Mouse (Mus musculus) right cerebral cortex, postnatal 10 days (tissue): ENCODE measurements at regions not wholly inside any gene's neighbourhood (a gene's known extent, or its start where the extent isn't known, plus 50 kb on each side); places are given as distances from the start of the nearest gene placed in this dataset.
"Not testable (repeated sequence)": the region's sequence is repeated elsewhere in the genome, so short reads cannot be mapped to it uniquely, and the experiment has no call there.

Source experiments
- DNase-seq, 2 experiments: peaks; one replicate each; pipeline ENCODE4 v3.0.0; 2021; ENCODE audit warnings: low spot score in 2 of 2

- DNase-seq, result no peak
These were observed 286.0 kb upstream of the Pcdh17 start for GRCm38 (mm10) chr14:84157412-84157811.

DNA sequence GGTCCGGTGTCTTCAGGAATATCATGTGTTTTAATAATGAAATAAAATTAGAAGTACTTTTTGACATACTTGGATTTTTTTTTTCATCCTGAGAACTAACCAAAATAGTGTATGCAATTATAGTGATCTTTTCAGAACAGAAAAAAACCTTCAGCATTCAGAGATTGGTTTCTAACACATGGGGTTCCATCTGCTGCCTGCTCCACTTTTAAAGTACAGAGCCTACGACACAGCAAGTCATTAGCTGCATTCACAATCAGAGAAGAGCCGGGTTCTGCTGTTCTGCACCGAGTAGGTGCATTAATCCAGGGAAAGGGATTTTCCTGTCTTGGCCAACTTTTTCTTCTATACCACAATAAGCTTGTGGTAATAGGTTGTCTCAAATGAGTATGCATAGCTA, 267.9 kb upstream of the Pcdh17 start:
- DNase-seq, result peak; percentile 50 to 76

DNA sequence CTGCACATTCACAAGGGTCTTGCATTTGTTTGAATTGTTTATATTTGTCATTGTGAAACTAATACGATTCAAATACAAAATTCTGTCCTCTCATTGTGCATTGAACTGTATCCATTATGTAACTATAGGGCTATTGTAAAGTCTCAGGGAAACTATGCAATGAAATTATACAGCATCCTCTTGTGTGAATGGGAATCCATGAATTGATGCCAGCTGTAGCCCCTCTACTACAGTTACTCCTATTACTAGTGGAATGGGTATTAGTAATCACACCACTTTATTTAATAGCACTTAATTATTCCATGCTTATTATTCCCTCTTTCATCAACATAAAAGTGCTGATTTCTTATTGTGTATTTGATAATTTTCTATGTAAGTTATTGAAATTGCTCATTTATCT, 232.4 kb upstream of the Pcdh17 start:
- DNase-seq, result no peak

- no peak for DNase-seq
These were observed 220.4 kb upstream of the Pcdh17 start for GRCm38 (mm10) chr14:84222996-84223395.

- no peak for DNase-seq
These were observed 219.4 kb upstream of the Pcdh17 start for GRCm38 (mm10) chr14:84223924-84224323.

GRCm38 (mm10) chr14:84248006-84248405, 195.4 kb upstream of the Pcdh17 start:
- DNase-seq, result not testable (repeated sequence)

DNA sequence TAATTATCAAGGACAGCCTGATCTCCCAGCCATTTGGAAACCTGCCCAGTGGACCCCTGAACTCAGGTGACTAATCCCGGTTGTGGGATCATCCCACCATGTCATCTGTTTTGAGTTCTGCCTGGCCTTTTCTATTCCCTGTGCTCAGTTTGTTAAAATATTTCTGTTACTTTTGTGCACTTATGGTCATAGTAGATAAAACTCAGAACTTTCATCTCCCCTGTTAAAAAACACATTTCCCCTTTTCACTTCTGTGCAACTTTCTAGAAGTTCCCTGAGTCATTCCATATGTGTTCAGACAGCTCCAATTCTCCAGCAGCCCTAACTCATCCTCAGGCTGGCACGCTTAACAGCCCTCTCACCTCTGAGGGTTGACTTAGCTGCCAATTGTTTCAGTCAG, 190.8 kb upstream of the Pcdh17 start:
- no peak for DNase-seq

DNA sequence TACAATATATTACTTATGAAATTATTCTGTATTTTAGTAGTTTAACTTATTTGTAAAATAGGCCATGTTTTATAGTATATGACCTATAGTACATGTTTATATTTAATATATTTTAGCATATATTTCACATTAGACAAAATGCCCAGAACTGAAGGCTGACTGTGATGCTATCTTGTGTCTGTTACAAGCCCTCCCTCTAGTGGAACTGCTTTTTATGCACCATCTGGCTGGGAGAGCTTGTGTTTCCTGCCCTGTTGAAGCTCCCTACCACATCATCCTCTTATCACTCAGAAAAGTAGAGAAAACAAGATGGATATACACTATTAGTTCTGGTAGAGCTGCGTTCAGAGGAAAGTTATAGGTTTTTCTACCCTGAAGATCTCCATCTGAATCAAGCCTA, 185.7 kb upstream of the Pcdh17 start:
- peak; percentile 21 for DNase-seq

DNA sequence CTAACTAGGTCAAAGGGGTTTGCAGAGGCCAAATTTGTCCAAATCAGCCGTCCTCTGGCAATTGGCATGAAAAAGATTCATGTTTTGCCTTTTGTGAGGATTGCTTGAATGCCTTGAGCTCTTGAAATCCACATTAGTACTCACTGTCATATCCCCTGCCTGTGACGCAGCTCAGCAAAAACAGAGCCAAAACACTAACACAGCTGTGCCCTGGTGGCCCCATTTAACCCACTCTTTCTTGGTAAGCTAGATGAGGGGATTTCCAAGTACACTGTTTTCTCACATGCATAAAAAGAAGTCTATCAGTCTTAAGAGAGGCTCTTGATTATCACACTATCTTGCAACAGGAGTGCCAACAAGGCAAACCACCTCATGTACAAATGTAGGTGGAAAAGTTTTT, 184.7 kb upstream of the Pcdh17 start:
- peak; percentile 17 to 26 for DNase-seq

- no peak for DNase-seq
These were observed 179.4 kb upstream of the Pcdh17 start for GRCm38 (mm10) chr14:84263936-84264335.

- no peak for DNase-seq
These were observed 177.1 kb upstream of the Pcdh17 start for GRCm38 (mm10) chr14:84266217-84266616.

DNA sequence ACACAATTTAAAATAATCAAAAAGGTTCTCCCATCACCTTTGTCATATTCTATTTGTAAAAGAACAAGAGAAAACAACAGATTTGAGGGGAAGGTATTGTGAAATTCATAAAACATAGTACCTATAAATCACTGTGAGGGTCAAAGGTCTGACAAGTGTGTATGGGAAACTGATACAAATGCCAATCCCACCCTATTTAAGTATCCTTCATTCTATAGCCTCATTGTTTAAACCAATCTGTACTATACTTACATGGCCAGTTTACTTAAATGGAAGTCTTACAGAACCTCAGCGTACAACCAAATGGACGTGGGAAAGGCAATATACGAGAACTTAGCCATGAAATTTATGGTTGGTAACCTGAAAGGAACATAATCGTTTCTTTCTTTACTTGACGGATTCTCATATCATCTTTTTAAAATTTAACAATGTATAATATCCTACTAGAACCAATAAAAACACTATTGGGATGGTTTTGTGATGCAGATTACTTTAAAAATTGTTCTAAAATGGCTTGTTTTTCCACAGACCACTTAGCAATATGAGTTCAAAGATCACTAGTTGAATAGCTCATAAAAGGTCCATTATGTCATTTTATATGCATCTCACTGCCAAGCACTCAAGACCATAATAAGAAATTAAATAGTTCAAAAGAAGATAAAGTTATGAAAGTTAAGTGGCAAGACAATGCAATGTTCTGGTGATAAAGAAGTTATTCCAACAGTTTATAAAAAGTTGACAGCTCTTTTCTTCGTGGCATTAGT, 159.7 kb upstream of the Pcdh17 start:
- DNase-seq, result no peak

DNA sequence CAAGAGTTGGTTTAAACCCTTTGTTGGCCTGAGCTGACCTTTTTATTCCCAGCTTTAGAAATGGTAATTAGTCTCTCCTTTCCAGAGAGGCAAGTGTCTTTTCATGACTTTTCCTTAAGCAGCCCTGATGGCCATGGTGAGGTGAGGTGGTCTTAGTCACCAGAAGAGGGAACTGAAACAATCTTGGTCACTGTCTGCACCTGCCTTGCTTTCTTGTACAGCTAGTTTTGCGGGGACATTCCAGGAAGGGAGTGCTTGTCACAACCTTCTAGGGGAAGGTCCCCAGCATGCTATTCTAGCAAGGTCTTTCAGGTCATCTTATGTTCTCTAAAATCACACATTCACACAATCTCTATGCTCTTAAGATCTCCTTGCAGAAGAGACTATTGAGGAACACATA, 122.6 kb upstream of the Pcdh17 start:
- no peak for DNase-seq

DNA sequence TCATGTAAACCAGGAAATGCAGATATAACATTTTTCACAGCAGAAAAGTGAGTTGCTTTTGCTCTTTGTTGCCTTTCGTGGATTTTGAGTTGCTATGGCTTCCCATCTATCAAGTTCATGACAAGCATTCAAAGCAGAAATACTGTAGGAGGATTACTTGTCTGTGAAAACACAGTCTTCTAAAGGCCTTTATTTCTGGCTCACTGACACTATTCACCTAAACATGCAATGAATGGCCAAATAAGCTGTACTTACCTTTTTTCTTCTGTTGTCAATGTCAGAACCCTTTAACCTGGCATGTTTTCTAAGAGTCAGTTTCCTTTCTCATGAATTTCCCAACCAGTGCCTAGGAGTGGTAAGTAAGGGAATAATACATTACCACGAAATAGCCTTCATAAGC, 103.8 kb upstream of the Pcdh17 start:
- DNase-seq, result no peak
